Mouse (Mus musculus) T-helper 2 cell (primary cell): ENCODE results near the gene Ispd.

Experiments
- in situ Hi-C: fragments of 300-600 bp; cut with MboI, MseI; formaldehyde crosslinking; loops from one replicate; pipeline ENCODE4 v1.15.1; 2025; ENCODE audit warnings: high pct_unique_total_duplicates

Ispd gene

GRCm38 (mm10) chr12:36713866-36714662, 332.8 kb downstream of the Ispd start:
- in situ Hi-C loops = loop anchor here (10.0 to 25.0 kb wide), 3 partner anchors 391 to 1398 kb away; partner anchors contain the start of gene Meox2

DNA sequence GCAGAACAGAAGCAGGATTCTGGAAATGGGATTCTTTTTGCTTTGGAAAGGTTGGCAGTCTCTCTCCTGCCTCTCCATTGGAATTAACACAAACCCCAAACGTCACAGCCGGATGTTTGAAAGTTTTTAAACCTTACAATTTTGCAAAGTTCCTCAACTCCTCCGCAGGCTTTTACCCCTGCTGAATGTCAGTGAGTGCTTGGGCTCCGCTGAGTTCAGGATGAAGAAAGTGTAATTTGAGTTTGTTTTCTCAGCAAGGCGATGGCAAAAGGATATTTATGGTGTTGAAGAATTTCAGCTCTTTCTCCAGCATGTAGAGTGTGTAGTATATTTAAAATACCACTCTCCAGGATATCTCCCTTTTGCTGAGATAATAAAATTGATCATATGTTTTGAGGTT, 336.3 kb downstream of the Ispd start:
- in situ Hi-C loops = loop anchor here (10.0 to 25.0 kb wide), 3 partner anchors 387 to 1395 kb away; partner anchors contain the start of gene Meox2

GRCm38 (mm10) chr12:36718417-36718816, 337.2 kb downstream of the Ispd start:
- in situ Hi-C loops = loop anchor here (10.0 to 25.0 kb wide), 3 partner anchors 386 to 1394 kb away; partner anchors contain the start of gene Meox2

- in situ Hi-C loops = loop anchor here (10.0 to 25.0 kb wide), 3 partner anchors 386 to 1393 kb away; partner anchors contain the start of gene Meox2
Measured at GRCm38 (mm10) chr12:36719074-36719473, 337.8 kb downstream of the Ispd start.

DNA sequence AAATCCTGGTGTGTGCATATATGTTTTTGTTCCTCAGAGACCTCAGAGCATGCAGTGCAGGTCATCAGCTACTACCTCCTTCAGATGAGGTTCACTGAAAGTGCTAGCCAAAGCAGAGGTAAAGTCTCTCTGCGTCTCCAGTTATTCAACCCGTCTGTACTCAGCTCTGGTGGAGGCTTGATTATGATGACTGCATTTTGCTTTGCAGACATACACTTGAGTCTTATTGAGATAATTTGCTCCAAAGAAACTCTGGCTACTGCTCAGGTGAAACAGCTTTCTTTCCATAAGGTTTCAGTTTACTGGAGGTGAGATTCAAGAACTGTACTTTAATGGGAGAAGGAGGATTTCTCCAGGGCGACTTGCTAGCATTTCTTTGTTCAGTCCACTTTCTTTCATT, 339.5 kb downstream of the Ispd start:
- in situ Hi-C loops = loop anchor here (10.0 to 25.0 kb wide), 3 partner anchors 717 to 1392 kb away; no protein-coding TSS in a partner anchor

DNA sequence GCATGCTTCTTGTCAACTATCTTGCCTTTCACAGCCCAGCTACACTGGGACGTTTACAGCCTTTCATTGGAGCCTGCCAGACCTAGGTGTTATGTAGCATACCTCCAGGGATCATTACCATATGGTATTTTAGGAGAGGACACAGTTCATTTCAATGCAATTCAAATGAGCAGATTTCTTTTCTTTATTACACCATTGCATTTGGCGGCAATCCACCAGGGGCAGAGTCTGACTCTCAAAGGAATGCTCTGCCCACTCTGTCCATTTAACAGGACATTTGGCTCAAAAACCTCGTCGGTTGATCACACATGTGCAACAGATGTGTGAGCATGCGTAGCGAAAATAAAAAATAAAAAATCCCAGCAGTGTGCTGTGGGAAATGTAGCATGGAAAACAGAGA, 340.0 kb downstream of the Ispd start:
- in situ Hi-C loops = loop anchor here (10.0 to 25.0 kb wide), 3 partner anchors 716 to 1391 kb away; no protein-coding TSS in a partner anchor

GRCm38 (mm10) chr12:36722754-36723153, 341.5 kb downstream of the Ispd start:
- in situ Hi-C loops = loop anchor here (10.0 to 25.0 kb wide), 3 partner anchors 715 to 1390 kb away; no protein-coding TSS in a partner anchor

- in situ Hi-C loops = loop anchor here (10.0 to 25.0 kb wide), 3 partner anchors 714 to 1389 kb away; no protein-coding TSS in a partner anchor
Measured at GRCm38 (mm10) chr12:36723302-36723701, 342.1 kb downstream of the Ispd start.

- in situ Hi-C loops = loop anchor here (10.0 to 25.0 kb wide), 3 partner anchors 713 to 1388 kb away; no protein-coding TSS in a partner anchor
Measured at GRCm38 (mm10) chr12:36724297-36724696, 343.0 kb downstream of the Ispd start.

- in situ Hi-C loops = loop anchor here (10.0 kb wide), 1 partner anchor 1110 kb away; no protein-coding TSS in a partner anchor
Measured at GRCm38 (mm10) chr12:36725250-36725649, 344.0 kb downstream of the Ispd start.

GRCm38 (mm10) chr12:36726026-36726425, 344.8 kb downstream of the Ispd start:
- in situ Hi-C loops = loop anchor here (10.0 kb wide), 1 partner anchor 1109 kb away; no protein-coding TSS in a partner anchor

GRCm38 (mm10) chr12:36733673-36734371, 352.6 kb downstream of the Ispd start:
- in situ Hi-C loops = no loop called here
